Comparison of ENCODE assay signal across 25 mouse cellular contexts in the genomic region with DNA sequence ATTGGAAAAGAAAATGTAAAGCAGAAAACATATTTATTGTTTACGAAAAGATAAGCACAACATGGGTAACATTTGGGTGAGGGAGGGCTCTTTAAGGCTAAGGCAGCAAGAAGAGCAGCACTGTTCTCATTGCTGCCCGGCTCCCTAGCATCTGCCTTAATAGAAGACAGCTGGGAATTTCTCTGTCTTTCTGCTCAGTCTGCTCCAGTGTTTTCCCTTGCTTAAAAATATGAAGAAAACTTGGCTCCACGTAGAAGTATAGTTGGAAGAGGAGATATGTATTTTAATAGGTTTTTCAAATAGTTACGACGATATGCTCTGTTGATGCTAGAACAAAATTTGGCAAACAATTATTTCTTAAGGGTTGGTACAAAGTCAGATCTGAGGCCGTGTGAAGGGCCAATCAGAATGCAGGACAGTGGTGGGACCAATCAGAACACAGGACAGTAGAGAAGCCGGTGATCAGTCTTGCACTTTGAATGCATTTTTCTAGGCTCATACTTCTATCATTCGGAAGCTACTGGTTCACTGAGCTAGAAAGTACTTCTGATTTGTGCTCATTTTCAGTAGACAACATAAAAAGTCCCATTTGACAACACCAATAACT. TPM values are rescaled to one million over a fixed set of nuclear protein-coding genes. Genes with fewer than 3 reads are reported as not detected.
DNase-seq lines count a peak whose midpoint lies in the region; ATAC-seq and TF ChIP-seq lines count a peak whose summit lies in the region.
"Had no signal": no experiment of that assay in that cellular context is flagged by ENCODE, and none has a peak within 500 bp of the region (broad histone marks: within the 10 kb centered on the region; RNA-seq: fewer than 3 reads in every experiment).

No protein-coding gene starts in this region.

- no peak for ATAC-seq in kidney, postnatal 0 days (replicated peaks; ENCODE audit: low FRiP score, low read depth)
- 0 out of 2 replicates have a peak, but pooled peaks have one; percentile 71 for ATAC-seq in embryonic facial prominence, embryonic 13.5 days (ENCODE audit: insufficient number of reproducible peaks, insufficient read depth, low FRiP score, low TSS enrichment, low read depth)
- ATAC-seq: activated CD4-positive, CD25-positive, alpha-beta regulatory T cell, adult 4 months; CD4-positive, CD25-positive, alpha-beta regulatory T cell, adult 4 months; forebrain, embryonic 16.5 days; intestine, postnatal 0 days had no signal

- no peak for TF ChIP-seq CTCF in gastrocnemius, adult 2 months (IDR thresholded peaks at IDR 0.05)
- TF ChIP-seq CTCF in kidney, postnatal 0 days (IDR thresholded peaks at IDR 0.05; ENCODE audit: low read depth), result no peak

- no peak for DNase-seq in gastrocnemius, adult 2 months
- no peak for DNase-seq in gastrocnemius, adult 18-20 months (ENCODE audit: low spot score)
- peak; percentile 30 for DNase-seq in kidney, postnatal 0 days (ENCODE audit: low spot score)
- DNase-seq in kidney, adult 8-10 months, result no peak
- DNase-seq in NIH3T3 (ENCODE audit: low read depth), result peak; percentile 51
- no peak for DNase-seq in retina, postnatal 1 day
- no peak for DNase-seq in left cerebral cortex, postnatal 4 days
- DNase-seq: adrenal gland, postnatal 10 days; adrenal gland, postnatal 36 days; cerebellum, adult 18-20 months; cerebellum, adult 9-10 months; cerebellum, postnatal 14 days; gastrocnemius, postnatal 10 days; gastrocnemius, postnatal 36 days had no signal

- WGBS in kidney, postnatal 0 days, result 78% methylated on average over 8 of the region's 8 CpGs
- 38% methylated on average over 8 of the region's 8 CpGs for WGBS in embryonic facial prominence, embryonic 13.5 days

- H3K9ac ChIP-seq in kidney, postnatal 0 days (ENCODE audit: low read depth, low read length), result no peak overlapping the region
- no peak overlapping the region for H3K9ac ChIP-seq in embryonic facial prominence, embryonic 13.5 days
- H3K9ac ChIP-seq: forebrain, embryonic 12.5 days; heart, embryonic 13.5 days; hindbrain, embryonic 12.5 days; hindbrain, embryonic 15.5 days had no signal

- H3K4me1 ChIP-seq in kidney, postnatal 0 days (replicated peaks; ENCODE audit: insufficient read depth, low read length), result 0 out of 2 replicates have a peak, but pooled peaks cover 6% of the 10 kb centered on the region
- peaks cover 27% of the 10 kb centered on the region for H3K4me1 ChIP-seq in embryonic facial prominence, embryonic 13.5 days
- H3K4me1 ChIP-seq: forebrain, embryonic 12.5 days; hindbrain, embryonic 12.5 days; hindbrain, embryonic 15.5 days had no signal

- no peaks in the 10 kb centered on the region for H3K27me3 ChIP-seq in kidney, postnatal 0 days (ENCODE audit: insufficient read depth, low read length)
- H3K27me3 ChIP-seq in embryonic facial prominence, embryonic 13.5 days, result no peaks in the 10 kb centered on the region
- H3K27me3 ChIP-seq: forebrain, embryonic 12.5 days; heart, embryonic 13.5 days; hindbrain, embryonic 12.5 days; hindbrain, embryonic 15.5 days had no signal

- no peaks in the 10 kb centered on the region for H3K9me3 ChIP-seq in kidney, postnatal 0 days (replicated peaks; ENCODE audit: low read length)
- H3K9me3 ChIP-seq in embryonic facial prominence, embryonic 13.5 days, result 0 out of 2 replicates have a peak, but pooled peaks cover 3% of the 10 kb centered on the region
- H3K9me3 ChIP-seq: heart, embryonic 10.5 days; heart, embryonic 13.5 days; hindbrain, embryonic 12.5 days; hindbrain, embryonic 15.5 days had no signal

- intact Hi-C loops in gastrocnemius, adult 2 months (cut with DNase I), result no loop called here
- intact Hi-C loops in left cerebral cortex, postnatal 4 days (cut with DNase I), result no loop called here

- peak overlapping the region; percentile 20; the same call in 1 of the 2 replicates for H3K27ac ChIP-seq in gastrocnemius, adult 2 months
- H3K27ac ChIP-seq in kidney, postnatal 0 days, result no peak overlapping the region
- peak overlapping the region; percentile 35; the same call in 1 of the 2 replicates for H3K27ac ChIP-seq in embryonic facial prominence, embryonic 13.5 days
- H3K27ac ChIP-seq: forebrain, embryonic 12.5 days; heart, embryonic 10.5 days; heart, embryonic 13.5 days; hindbrain, embryonic 12.5 days; hindbrain, embryonic 15.5 days had no signal

- no peak overlapping the region; the same call in 1 of the 2 replicates for H3K4me3 ChIP-seq in gastrocnemius, adult 2 months
- no peak overlapping the region for H3K4me3 ChIP-seq in kidney, postnatal 0 days (replicated peaks; ENCODE audit: low read depth, low read length)
- no peak overlapping the region for H3K4me3 ChIP-seq in embryonic facial prominence, embryonic 13.5 days
- H3K4me3 ChIP-seq: erythroblast, embryonic 14.5 days; forebrain, embryonic 12.5 days; heart, embryonic 10.5 days; heart, embryonic 13.5 days; hindbrain, embryonic 12.5 days; hindbrain, embryonic 15.5 days had no signal

- no peak overlapping the region for H3K4me2 ChIP-seq in kidney, postnatal 0 days (ENCODE audit: low read length)
- peak overlapping the region; percentile 23; the same call in 1 of the 2 replicates for H3K4me2 ChIP-seq in embryonic facial prominence, embryonic 13.5 days
- H3K4me2 ChIP-seq: forebrain, embryonic 12.5 days; heart, embryonic 13.5 days; hindbrain, embryonic 12.5 days; hindbrain, embryonic 15.5 days had no signal

- H3K36me3 ChIP-seq in kidney, postnatal 0 days (ENCODE audit: insufficient read depth, low read length), result no peaks in the 10 kb centered on the region
- H3K36me3 ChIP-seq in embryonic facial prominence, embryonic 13.5 days, result no peaks in the 10 kb centered on the region
- H3K36me3 ChIP-seq: forebrain, embryonic 12.5 days; heart, embryonic 10.5 days; heart, embryonic 13.5 days; hindbrain, embryonic 12.5 days; hindbrain, embryonic 15.5 days had no signal

RNA-seq across cellular contexts. Expression of a gene that starts 39.0 kb away (rescaled TPM):
- 10 to 100 TPM; 12.9 to 20.5 TPM for total RNA-seq in gastrocnemius, adult 2 months (2021)
- total RNA-seq in gastrocnemius, adult 18-20 months (2021), result 10 to 100 TPM; 12.6 to 16.5 TPM
- 15.6 and 15.7 TPM in 2 replicates for polyA plus RNA-seq in kidney, postnatal 0 days (2015; fragmentation: Nextera tagmentation; extraction: Ambion mirVana)
- 19.7 and 23.0 TPM in 2 replicates for polyA plus RNA-seq in embryonic facial prominence, embryonic 13.5 days (2015; fragmentation: Nextera tagmentation; extraction: Ambion mirVana)
- total RNA-seq in left cerebral cortex, postnatal 4 days (2021), result 10 to 100 TPM; 47.1 to 48.2 TPM

Comparison
In these comparisons a context has a peak if more than half of its experiments do, and no peak if none do; other contexts are left out.
1. DNase-seq: peak in kidney, postnatal 0 days (single experiment) and NIH3T3 (single experiment); none in gastrocnemius, adult 2 months (single experiment), gastrocnemius, adult 18-20 months (single experiment), kidney, adult 8-10 months (0 of 2), retina, postnatal 1 day (single experiment) and left cerebral cortex, postnatal 4 days (single experiment).